Mouse (Mus musculus) heart, postnatal 0 days (tissue): ENCODE data around the gene Smad3.

Source experiments
- CTCF ChIP-seq: IDR thresholded peaks from 2 replicates; pipeline ENCODE4 v1.5.1; 2016; ENCODE audit warnings: antibody characterized with exemption, control low read depth, low read depth
- EP300 ChIP-seq: IDR thresholded peaks from 2 replicates; pipeline ENCODE4 v1.6.1; 2016; ENCODE audit warnings: antibody characterized with exemption, low read depth

GRCm38 (mm10) chr9:63704131-63704530 lies 53.7 kb downstream of the Smad3 start:
- TF ChIP-seq CTCF (no peak), EP300 (no peak)
